Mouse (Mus musculus): ENCODE data around the gene Syndig1.

The Syndig1 gene

DNA sequence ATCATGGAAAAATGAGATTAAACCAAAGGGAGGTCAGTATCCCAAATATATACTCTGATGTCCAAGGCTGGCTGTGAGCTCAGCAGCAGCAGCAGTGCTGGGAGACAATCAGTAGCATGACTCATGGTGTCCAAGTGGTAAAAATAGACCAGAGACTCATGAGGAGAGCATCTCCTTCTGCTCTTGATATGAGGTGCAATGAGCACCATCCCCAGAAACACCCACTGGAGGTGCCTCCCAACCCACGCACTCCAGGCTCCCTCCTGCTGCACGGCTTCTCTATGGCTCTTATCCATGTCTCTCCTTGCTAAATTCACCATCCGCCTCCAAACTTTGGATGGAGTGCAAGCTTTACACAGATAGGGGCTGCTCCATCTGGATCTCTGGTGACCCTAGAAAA lies 44.3 kb downstream of the Syndig1 start:
- no peak for DNase-seq (ENCODE audit: low spot score in 2 of 2)

DNA sequence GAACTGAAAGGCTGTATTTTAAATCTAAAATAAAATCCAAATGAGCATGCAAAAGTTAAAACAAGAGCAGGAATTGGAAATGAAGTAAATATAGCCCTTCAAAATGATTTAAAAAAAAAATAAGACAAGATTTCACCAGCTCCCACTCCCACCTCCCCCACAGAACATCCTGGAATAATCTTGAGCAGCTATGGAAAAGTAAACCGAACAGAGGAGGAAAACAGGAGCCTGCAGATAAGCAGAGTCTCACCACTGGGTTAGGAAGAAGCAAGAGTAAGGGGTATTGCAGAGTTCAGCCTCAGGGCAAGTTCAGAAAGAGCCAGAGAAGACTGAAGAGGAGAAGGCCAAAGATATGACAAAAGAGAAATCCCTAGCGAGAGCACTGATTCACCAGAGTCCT lies 48.9 kb downstream of the Syndig1 start:
- no peak for DNase-seq (ENCODE audit: low spot score in 2 of 2)

DNA sequence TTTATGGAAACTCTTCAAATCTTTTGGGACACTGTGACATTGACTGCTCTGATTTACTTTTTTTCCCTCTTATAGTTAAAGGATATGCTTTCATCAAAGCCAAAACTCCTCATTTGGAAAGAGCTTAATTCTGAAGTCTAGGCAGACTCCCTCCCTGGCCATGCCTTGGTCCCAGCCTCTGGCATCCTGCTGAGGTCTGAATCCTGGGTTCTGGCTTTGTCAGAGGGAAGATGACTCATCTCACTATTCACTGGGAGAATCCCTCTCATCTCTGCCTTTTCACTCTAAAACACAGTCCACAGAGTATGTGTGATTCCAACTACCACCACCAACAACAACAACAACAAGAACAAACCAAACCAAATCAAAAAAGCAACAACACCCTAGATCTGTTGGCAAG lies 58.6 kb downstream of the Syndig1 start:
- no peak for DNase-seq (ENCODE audit: low spot score in 2 of 2)

DNA sequence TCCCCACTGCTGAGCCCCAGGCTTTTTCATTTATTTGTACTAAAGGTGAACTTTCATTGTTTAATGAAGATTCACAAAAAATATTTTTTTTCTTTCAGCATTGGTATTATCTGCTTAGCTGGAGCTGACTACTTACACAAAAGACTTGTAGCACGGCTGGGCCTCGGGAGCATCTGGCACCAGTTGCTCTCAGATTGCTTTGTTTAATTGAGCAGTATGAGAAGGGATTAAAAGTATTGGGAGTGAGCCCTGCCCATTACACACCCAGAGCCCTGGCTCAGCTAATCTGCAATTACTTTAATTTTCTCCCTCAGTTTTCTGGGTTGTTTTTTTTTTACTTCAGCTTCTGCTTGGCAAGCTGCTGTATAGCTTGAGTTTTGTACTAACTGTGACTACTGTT lies 62.6 kb downstream of the Syndig1 start:
- DNase-seq (ENCODE audit: low spot score in 2 of 2), result no peak

DNA sequence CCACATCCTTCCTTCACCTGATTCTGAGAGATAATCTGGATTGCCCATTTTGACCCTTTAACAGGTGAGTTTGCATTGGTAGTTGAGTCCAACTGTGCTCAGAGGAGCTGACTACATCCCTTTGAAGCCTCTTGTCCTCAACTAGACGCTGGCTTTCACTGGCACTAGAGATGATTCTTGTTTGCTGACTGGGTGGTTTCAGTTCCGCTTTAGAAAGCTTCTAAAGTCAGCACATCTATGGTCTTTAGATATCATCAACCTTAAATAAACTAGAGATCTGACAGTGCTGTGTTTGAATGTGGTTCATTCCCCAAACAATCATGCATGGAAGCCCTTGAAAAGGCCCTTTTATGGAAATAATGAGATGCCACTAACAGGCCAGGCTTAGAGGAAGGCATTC lies 67.3 kb downstream of the Syndig1 start:
- no peak for DNase-seq (ENCODE audit: low spot score in 2 of 2)

DNA sequence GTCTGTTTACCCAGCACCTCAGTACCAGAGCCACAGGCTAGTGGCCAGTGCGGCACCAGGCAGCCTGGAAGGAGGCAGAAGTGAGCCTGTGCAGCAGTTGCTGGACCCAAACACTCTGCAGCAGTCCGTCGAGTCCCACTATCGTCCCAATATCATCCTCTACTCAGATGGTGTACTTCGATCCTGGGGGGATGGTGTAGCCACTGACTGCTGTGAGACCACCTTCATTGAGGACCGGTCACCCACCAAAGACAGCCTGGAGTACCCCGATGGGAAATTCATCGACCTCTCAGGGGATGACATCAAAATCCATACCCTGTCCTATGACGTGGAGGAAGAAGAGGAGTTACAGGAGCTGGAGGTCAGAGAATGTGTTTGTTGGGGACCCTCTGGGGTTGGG lies 70.6 kb downstream of the Syndig1 start:
- no peak for DNase-seq (ENCODE audit: low spot score in 2 of 2)

DNA sequence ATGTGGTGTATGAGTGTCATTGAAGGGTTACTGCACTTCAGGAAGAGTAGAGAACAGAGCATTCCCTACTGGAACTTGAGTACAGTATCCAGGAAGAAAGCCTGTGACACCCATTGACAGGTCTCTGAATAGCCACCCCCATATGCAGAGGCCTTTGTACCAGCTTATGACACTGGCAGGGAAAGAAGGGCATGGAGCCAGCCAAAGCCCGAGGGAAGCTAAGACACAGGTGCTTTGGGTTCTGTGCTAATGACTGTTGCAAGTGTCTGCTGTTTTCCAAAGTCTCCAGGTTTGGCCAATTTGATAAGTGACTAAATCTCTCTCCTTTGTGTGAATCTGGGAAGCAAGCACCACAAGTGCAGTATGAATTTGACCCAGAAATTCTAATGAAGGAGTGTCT lies 71.6 kb downstream of the Syndig1 start:
- DNase-seq (ENCODE audit: low spot score in 2 of 2), result no peak

DNA sequence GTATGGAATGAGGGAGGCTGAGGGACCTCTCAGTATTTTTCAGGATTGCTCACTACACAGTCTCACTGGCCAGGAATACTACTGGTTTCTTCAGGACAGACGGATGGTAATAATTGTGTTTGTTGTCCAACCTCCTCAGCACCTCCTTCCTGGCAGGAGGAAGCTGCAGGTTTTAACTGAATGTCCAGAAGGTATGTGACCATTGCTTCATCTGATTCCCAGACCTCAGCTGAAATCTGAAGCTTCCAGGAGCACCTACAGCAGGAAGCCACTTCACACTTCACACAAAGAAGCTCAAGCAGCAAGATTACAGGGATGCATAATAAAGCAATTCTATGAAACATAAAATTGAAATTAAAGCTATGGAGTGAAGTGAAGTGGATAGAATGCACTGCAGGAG lies 75.4 kb downstream of the Syndig1 start:
- no peak for DNase-seq (ENCODE audit: low spot score in 2 of 2)

DNA sequence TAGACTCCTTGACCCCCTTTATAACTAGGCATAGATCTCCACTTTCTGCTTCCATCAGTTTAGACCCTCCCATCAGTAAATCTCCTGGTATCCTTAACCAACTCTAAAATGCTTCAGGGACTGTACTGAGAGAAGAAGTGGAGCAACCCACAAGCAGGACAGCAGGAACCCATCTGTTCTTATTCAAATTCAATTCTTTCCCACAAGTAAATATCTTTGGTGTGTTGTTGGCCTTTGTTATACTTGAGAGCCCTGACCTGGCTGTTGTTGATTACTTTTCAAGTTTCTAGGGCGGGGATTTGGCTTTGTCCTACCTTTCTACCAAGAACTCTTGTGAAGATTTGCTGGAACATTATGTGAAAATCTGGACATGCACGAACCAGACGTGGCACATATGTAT lies 77.7 kb downstream of the Syndig1 start:
- no peak for DNase-seq (ENCODE audit: low spot score in 2 of 2)

DNA sequence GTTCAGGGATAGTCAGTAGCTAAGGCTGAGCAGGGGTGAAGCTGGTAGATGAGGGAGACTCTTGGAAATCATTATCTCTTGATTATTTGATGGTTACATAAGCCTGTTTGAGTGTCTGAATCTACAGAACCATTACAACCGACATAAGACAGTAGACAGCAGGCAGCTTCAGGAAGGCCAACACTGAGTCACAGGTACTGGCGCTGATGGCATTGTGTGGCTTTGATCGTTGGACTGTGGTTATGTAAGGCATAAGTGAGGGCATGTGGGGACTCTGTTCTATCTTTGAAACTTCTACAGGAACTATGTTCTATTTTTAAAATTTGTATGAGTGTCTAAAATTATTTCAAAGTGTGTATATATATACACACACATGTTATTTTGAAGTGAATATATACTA lies 88.2 kb downstream of the Syndig1 start:
- DNase-seq (ENCODE audit: low spot score in 2 of 2), result no peak

DNA sequence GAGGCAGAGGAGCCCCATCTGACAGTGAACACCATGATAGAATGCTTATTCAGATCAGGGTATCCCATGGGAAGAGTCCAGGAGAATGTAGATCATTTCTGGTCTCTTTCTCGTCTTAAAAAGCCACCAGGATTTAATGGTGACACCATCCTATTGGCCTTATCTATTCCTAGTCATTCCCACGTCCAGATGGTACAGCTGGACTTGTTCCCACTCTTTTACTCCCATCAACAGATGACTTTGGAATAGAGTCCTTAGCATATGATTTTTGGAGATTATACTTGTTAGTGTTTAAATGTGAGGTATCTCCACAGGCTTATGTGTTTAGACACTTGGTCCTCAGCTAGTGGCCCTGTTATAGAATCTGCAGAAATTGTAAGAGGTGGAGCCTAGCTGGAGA lies 94.5 kb downstream of the Syndig1 start:
- DNase-seq (ENCODE audit: low spot score in 2 of 2), result no peak

DNA sequence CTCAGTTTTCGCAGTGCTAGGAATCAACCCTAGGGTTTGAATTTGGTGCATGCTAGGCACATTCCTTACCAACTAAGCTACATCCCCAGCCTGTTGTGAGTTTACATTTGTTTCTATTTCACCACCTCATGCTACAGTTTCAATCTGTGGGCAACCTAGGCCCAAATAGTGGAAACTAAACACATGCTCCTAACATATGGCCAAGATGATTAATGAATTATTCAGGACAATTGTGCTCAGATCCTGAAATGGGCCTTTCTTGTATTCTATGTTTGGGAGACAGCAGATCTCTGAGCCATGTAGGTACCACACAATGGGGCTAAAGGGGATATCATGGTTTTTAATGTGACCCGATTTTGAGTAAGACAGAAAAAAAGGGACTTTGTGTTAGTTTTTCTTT lies 96.9 kb downstream of the Syndig1 start:
- DNase-seq (ENCODE audit: low spot score in 2 of 2), result no peak

DNA sequence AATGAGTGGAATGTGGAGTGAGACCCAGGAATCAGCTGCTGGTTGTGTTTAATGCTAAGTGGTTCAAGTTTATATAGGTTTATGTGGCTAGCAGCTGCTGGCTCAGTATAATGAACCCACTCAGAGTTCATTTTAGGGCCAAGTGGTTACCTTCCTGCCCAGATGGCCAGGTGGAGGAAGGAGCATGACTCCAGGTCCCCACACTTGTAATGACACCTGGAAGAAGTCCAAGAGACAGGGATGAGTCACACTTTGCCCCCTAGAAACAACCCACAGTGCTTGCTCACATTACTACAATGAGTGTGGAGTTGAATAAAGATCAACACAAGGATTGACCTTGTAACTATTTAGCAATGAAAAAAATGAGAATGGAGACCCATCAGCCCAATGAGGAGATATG lies 98.0 kb downstream of the Syndig1 start:
- DNase-seq (ENCODE audit: low spot score in 2 of 2), result no peak

DNA sequence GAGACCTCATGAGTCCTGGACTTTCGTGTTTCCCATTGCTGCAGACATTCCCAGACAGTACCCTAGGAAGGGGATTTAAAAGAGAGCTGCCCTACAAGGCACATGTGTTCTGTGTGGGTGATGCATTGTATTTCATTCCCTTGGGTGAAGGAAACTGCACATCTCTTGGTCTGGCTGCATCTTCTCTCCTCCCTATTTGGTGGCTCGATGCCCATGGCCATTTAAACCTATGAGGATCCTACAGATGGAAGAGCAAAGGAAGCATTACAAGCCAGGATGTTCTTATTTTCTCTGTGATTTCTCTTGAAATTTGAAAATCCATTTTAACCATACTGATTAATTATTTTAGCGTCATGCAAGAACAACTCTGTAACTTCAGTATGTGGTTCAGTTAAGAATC lies 98.5 kb downstream of the Syndig1 start:
- DNase-seq (ENCODE audit: low spot score in 2 of 2), result no peak

DNA sequence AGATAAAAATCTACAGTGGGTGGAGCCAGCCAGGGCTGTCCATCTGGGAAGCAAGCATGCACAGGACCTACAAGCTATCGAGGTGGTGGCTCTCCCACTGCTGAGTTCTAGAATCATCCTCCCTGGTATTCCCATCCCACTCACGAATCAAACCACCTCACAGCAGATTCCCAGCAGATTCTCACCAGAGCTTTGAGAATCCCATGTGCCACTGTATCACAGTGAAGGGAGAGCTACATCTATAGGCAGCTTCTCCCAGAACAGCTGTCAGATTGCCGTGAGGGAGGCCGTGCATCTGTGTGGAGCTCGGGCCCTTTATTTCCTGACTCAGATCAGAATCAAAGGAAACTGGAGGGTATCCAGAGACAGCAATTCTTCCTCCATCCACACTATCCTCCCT lies 101.0 kb downstream of the Syndig1 start:
- no peak for DNase-seq (ENCODE audit: low spot score in 2 of 2)

DNA sequence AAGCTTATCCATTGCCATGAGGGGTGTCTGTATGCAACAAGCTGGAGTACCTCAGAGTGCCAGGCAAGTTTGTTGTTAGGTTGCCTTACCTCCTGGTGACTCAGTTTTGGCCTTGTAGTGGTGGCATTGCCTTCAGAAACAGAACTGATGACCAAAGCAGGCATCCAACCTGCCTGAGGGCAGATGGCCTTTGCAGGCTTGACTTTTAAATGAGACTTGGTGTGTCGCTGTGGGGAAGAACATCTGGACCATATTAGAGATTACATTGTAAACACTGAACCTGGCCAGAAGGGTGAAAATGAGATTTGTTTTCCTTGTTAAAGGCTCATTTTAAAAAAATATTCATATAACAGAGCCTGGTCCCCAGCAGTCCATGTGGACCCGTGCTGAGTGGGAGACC lies 102.1 kb downstream of the Syndig1 start:
- no peak for DNase-seq (ENCODE audit: low spot score in 2 of 2)

DNA sequence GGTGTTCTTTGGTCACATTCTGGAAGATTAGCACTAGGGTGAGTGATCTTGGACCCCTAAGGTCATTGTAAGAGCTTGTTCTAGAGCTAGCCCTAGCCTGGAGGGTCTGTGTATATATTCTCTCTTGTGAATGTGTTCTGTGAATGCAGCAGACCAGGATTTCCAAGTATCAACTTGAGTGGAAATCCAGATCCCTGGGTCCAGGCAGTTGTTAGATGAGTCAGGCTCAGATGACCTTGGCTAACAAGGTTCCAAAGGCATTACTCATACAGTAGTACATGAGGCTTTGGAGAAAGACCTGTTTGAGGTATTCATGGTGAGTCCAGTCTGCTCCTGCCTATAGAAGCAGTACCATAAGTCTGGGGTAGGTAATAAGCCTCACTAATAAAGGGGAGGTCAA lies 103.1 kb downstream of the Syndig1 start:
- DNase-seq (ENCODE audit: low spot score in 2 of 2), result no peak

DNA sequence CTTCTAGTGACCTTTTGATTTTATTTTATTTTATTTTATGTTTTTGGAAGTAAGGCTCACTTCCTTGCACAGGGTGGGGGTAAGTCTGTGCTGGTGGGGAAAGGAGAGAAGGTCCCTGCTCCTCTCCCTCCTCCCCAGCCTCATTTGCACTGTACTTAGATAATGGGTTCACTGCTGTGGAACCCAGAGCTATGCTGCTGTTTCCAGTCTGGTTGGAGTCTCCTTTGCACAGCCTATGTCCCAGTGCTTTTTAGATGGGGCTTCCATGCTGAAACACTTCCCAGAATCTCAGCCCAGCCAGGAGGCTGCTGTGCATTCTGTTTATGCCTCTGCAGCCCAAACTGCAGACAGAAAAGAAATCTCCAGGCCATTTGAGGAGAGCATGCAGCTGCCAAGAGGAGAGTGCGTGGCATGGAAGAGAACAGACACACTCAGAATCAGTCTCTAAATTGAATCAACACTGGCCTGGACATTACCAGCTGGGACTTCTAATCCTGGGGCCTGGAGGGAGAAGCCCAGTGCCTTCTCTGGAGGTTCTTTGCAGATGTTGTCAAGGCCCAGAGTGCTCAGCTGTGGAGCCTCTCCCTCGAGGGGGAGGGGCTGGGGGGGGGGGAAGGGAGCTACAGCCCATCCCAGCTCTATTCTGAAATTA lies 104.4 kb downstream of the Syndig1 start:
- DNase-seq (ENCODE audit: low spot score in 2 of 2), result no peak

DNA sequence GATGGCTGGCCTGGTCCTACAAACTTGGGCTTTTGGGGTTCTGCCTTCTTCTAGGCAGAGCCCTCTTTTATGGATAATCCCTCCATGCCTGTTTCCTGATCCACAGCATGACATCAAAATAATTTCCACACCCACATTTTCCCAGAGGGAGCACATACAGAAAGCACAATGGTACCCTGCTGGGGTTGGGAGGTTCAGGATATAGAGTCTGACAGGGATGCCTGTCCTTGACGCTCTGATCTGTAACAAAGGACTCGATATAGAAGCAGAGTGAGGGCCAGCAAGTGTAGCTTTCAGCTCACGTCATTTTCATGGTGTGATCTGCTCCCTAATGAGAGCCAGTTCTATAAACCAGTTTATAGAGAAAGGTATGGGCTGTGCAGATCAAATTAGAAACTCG lies 105.1 kb downstream of the Syndig1 start:
- no peak for DNase-seq (ENCODE audit: low spot score in 2 of 2)

DNA sequence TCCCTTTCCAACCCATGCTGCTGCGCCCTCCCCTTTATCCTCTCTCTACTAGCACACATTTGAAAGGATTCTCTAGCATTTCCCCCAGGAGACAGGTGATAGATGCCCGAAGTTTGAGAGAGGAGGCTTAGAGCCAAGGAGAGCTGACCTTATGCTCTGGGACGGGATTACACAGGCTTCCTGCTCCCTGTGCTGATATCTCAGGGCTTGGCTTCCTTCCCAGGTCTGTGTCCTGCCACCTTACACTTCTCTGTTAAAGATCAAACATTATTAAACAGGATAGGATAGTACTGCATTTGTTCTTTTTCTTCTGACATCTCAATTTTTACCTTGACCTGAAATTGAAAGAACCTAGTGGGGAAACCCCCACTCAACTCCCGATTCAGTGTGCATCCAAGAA lies 109.8 kb downstream of the Syndig1 start:
- DNase-seq (ENCODE audit: low spot score in 2 of 2), result no peak

DNA sequence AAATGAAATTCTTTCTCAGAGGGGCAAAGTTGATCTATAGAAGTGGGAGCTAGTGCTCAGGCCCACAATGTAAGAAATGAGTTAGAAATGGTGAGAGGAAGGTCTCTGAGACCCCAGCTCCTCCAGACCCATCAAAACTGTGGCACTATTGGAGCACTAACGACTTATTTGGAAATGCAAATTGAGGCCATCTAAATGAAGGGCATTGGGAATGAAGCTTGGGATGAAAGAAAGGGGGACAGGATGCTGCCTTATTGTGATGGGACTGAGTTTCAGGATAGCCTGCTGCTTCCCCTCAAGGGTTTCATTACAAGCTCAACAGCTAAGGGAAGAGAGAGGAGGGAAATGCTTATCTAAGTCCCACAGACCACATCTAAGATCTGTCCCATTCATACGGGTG lies 110.6 kb downstream of the Syndig1 start:
- DNase-seq (ENCODE audit: low spot score in 2 of 2), result no peak

DNA sequence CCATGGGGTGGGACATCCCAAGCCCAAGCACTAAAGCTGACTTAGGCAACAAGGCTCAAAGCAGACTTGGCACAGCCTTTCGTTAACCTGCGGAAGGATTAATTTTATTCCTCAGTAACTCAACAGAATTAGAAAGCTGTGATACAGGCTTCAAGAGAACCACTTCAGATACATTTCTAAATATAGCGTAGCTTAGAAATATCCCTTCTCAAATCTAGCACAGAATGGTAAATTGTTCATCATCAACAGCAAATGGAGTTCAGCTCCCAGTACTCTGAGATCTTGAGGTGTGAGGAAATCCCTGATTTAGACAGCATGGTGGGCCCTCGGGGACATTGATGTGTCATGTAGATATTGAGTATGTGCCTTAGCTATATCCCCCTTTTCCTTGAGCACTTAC lies 121.6 kb downstream of the Syndig1 start:
- no peak for DNase-seq (ENCODE audit: low spot score in 2 of 2)

DNA sequence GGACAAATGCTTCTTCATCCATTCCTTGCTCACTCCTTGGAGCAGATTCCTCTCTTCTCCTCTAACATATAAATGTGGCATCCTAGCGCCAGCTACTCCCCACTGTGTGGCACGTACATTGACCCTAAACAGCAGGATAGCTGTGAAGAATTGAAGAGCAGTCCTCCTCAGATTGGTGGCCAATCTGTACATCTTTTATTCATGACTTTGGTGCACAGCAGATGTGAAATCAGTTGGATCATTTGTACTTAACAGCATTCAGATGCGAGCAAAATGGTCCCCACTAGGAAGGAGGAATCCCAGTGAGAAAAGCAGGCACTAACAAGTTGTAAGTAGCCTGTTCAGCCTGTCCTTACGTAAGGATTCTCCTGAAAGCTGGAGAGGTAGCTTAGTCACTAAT lies 142.0 kb downstream of the Syndig1 start:
- no peak for DNase-seq (ENCODE audit: low spot score in 2 of 2)

DNA sequence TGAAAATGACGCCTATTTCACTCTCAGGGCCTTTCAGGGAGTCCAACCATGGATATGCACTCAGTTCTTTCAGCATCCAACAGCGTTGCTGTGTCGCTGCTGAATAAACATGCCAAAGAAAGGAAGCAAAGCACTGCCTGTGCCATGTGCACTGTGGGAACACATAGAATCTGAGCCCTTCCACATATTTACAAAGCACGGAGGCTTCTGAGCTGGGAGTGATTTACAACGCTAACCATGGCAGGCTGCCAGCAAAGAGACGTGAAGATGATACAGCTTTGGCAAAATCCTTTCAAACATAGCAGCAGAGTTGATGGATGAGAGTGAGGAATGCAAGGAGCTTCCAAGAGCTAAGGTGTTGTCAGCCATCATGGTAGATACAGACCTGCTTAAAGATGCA lies 144.6 kb downstream of the Syndig1 start:
- DNase-seq (ENCODE audit: low spot score in 2 of 2), result no peak

DNA sequence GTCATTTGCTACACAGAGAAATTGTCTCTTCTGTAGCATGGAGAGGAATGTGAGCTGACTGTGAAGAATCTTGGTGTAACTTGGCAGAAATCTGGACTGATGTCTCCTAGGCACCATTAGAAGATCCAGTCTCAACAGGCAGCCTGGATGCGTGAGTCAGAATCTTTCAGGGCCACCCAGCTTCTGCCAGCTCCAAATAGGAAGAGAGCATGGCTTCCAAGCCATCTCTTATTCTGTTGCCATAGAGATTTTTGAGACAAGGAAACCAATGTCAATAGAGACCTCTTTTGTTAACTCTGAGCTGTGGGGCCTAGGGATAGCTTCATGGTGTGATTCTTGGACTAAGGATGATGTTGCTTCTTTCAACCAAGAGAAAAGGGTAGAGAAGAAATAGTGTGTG lies 151.4 kb downstream of the Syndig1 start:
- no peak for DNase-seq (ENCODE audit: low spot score in 2 of 2)

Measured in thymus, postnatal 10 days (tissue).